ENCODE assay signal across 26 mouse cellular contexts in genomic region chr8:68958701-68959100, GRCm38 (mm10).
DNase-seq lines count a peak whose midpoint lies in the region; ATAC-seq lines count a peak whose summit lies in the region.
"Had no signal": no experiment of that assay in that cellular context is flagged by ENCODE, and none has a peak within 500 bp of the region (broad histone marks: within the 10 kb centered on the region; RNA-seq: fewer than 3 reads in every experiment).

No protein-coding gene starts in this region.

- WGBS in kidney, embryonic 14.5 days = 86% methylated on average over 2 of the region's 2 CpGs
- WGBS in midbrain, embryonic 11.5 days = 47% methylated on average over 2 of the region's 2 CpGs
- 57% methylated on average over 2 of the region's 2 CpGs for WGBS in midbrain, embryonic 10.5 days

- H3K4me2 ChIP-seq in kidney, embryonic 14.5 days (replicated peaks; ENCODE audit: low read depth, low read length) = no peak overlapping the region
- no peak overlapping the region for H3K4me2 ChIP-seq in midbrain, embryonic 11.5 days
- H3K4me2 ChIP-seq: forebrain, embryonic 13.5 days; heart, embryonic 13.5 days had no signal

- no peak for ATAC-seq in kidney, embryonic 14.5 days (ENCODE audit: low FRiP score, low TSS enrichment)
- no peak for ATAC-seq in midbrain, embryonic 11.5 days (ENCODE audit: low FRiP score)
- ATAC-seq: forebrain, embryonic 13.5 days; forebrain, embryonic 16.5 days; Patski had no signal

- peak; percentile 28 for DNase-seq in kidney, adult 11 months
- no peak for DNase-seq in kidney, postnatal 14 days
- peak; percentile 39 for DNase-seq in kidney, adult 9 months
- DNase-seq in midbrain, embryonic 11.5 days (ENCODE audit: low spot score, missing footprints) = peak; percentile 41
- DNase-seq in midbrain, embryonic 10.5 days (ENCODE audit: low spot score) = no peak
- no peak for DNase-seq in spleen, postnatal 36 days (ENCODE audit: low spot score in 2 of 2)
- DNase-seq: adrenal gland, postnatal 10 days; adrenal gland, postnatal 36 days; B cell, adult 2 months; cerebellum, adult 18-20 months; cerebellum, adult 9-10 months; cerebellum, postnatal 14 days; gastrocnemius, postnatal 10 days; gastrocnemius, postnatal 36 days; heart, adult 2 months; heart, postnatal 14 days; heart, postnatal 4 days had no signal

- no peak overlapping the region for H3K27ac ChIP-seq in kidney, embryonic 14.5 days (ENCODE audit: low read depth, low read length)
- no peak overlapping the region for H3K27ac ChIP-seq in midbrain, embryonic 11.5 days (ENCODE audit: low read depth, low read length)
- no peak overlapping the region for H3K27ac ChIP-seq in midbrain, embryonic 10.5 days (replicated peaks)
- H3K27ac ChIP-seq: forebrain, embryonic 10.5 days; forebrain, embryonic 13.5 days; heart, adult 2 months; heart, embryonic 10.5 days; heart, embryonic 13.5 days had no signal

- no peaks in the 10 kb centered on the region for H3K4me1 ChIP-seq in kidney, embryonic 14.5 days (ENCODE audit: control insufficient read depth, insufficient read depth, low read length)
- H3K4me1 ChIP-seq in midbrain, embryonic 11.5 days (ENCODE audit: control insufficient read depth, insufficient read depth, low read length) = no peaks in the 10 kb centered on the region
- no peaks in the 10 kb centered on the region for H3K4me1 ChIP-seq in midbrain, embryonic 10.5 days
- H3K4me1 ChIP-seq: forebrain, embryonic 13.5 days had no signal

- no peaks in the 10 kb centered on the region for H3K36me3 ChIP-seq in kidney, embryonic 14.5 days (ENCODE audit: control insufficient read depth, insufficient read depth, low read length)
- no peaks in the 10 kb centered on the region for H3K36me3 ChIP-seq in midbrain, embryonic 11.5 days (ENCODE audit: control insufficient read depth, insufficient read depth, low read length)
- H3K36me3 ChIP-seq in midbrain, embryonic 10.5 days = no peaks in the 10 kb centered on the region
- H3K36me3 ChIP-seq: forebrain, embryonic 10.5 days; G1E; heart, embryonic 10.5 days; heart, embryonic 13.5 days had no signal

- no peaks in the 10 kb centered on the region for H3K27me3 ChIP-seq in kidney, embryonic 14.5 days (ENCODE audit: control insufficient read depth, insufficient read depth, low read length)
- no peaks in the 10 kb centered on the region for H3K27me3 ChIP-seq in midbrain, embryonic 11.5 days (ENCODE audit: control insufficient read depth, insufficient read depth, low read length)
- no peaks in the 10 kb centered on the region for H3K27me3 ChIP-seq in midbrain, embryonic 10.5 days (ENCODE audit: low read depth, poor library complexity, severe bottlenecking)
- H3K27me3 ChIP-seq: CH12.LX; forebrain, embryonic 13.5 days; heart, embryonic 13.5 days; Patski had no signal

- H3K9ac ChIP-seq in kidney, embryonic 14.5 days (ENCODE audit: low read depth, low read length) = no peak overlapping the region
- H3K9ac ChIP-seq in midbrain, embryonic 11.5 days (ENCODE audit: low read length) = no peak overlapping the region
- H3K9ac ChIP-seq: forebrain, embryonic 13.5 days; heart, embryonic 13.5 days had no signal

- no peak overlapping the region for H3K4me3 ChIP-seq in kidney, embryonic 14.5 days (ENCODE audit: low read length)
- H3K4me3 ChIP-seq in midbrain, embryonic 11.5 days (ENCODE audit: low read depth, low read length) = no peak overlapping the region
- H3K4me3 ChIP-seq in midbrain, embryonic 10.5 days = no peak overlapping the region
- H3K4me3 ChIP-seq: forebrain, embryonic 10.5 days; forebrain, embryonic 13.5 days; heart, adult 2 months; heart, embryonic 10.5 days; heart, embryonic 13.5 days had no signal

- H3K9me3 ChIP-seq in kidney, embryonic 14.5 days (ENCODE audit: control insufficient read depth, low read length) = no peaks in the 10 kb centered on the region
- no peaks in the 10 kb centered on the region for H3K9me3 ChIP-seq in midbrain, embryonic 11.5 days (ENCODE audit: control insufficient read depth, low read length)
- no peaks in the 10 kb centered on the region for H3K9me3 ChIP-seq in midbrain, embryonic 10.5 days (replicated peaks)
- H3K9me3 ChIP-seq: forebrain, embryonic 10.5 days; forebrain, embryonic 13.5 days; G1E; heart, embryonic 10.5 days; heart, embryonic 13.5 days had no signal

Comparison
In these comparisons a context has a peak if more than half of its experiments do, and no peak if none do; other contexts are left out.
1. DNase-seq: peak in kidney, adult 11 months (single experiment), kidney, adult 9 months (single experiment) and midbrain, embryonic 11.5 days (single experiment); none in kidney, postnatal 14 days (single experiment), midbrain, embryonic 10.5 days (single experiment) and spleen, postnatal 36 days (0 of 2).